Mouse (Mus musculus) embryonic facial prominence, embryonic 11.5 days (tissue): ENCODE measurements around the gene Nlrp4f. TPM values are rescaled to one million over a fixed set of nuclear protein-coding genes. Genes with fewer than 3 reads are reported as not detected.

ENCODE experiments used
- ATAC-seq: fragments of 200-750 bp; cut with Nextera tagmentation; replicated peaks from 2 replicates; pipeline ENCODE4 v1.8.0; 2017; ENCODE audit warnings: low read depth; ENCODE audit not compliant: insufficient number of reproducible peaks, low FRiP score, low TSS enrichment
- DNase-seq: peaks from one replicate; pipeline ENCODE4 v3.0.0-alpha.2; 2015; ENCODE audit warnings: low spot score
- H3K27ac ChIP-seq: fragments of 300-500 bp; sonication (generic); replicated peaks from 2 replicates; pipeline ENCODE4 v1.5.1; 2014; ENCODE audit warnings: mild to moderate bottlenecking, low read depth, low read length, control low read depth
- H3K27me3 ChIP-seq: fragments of 300-500 bp; sonication (generic); 2 replicates; pipeline ENCODE4 v1.6.1; 2014; ENCODE audit warnings: mild to moderate bottlenecking, low read length, moderate library complexity, mixed read lengths; ENCODE audit not compliant: control insufficient read depth, insufficient read depth
- H3K36me3 ChIP-seq: fragments of 300-500 bp; sonication (generic); replicated peaks from 2 replicates; pipeline ENCODE4 v1.6.1; 2014; ENCODE audit warnings: low read depth, mild to moderate bottlenecking, low read length, moderate library complexity, mixed read lengths; ENCODE audit not compliant: control insufficient read depth, insufficient read depth
- H3K4me1 ChIP-seq: fragments of 300-500 bp; sonication (generic); 2 replicates; pipeline ENCODE4 v1.6.1; 2014; ENCODE audit warnings: low read length, mixed read lengths; ENCODE audit not compliant: control insufficient read depth, insufficient read depth
- H3K4me2 ChIP-seq: fragments of 300-500 bp; sonication (generic); 2 replicates; pipeline ENCODE4 v1.6.1; 2014; ENCODE audit warnings: low read depth, mild to moderate bottlenecking, control low read depth, low read length, moderate library complexity
- H3K4me3 ChIP-seq: fragments of 300-500 bp; sonication (generic); 2 replicates; pipeline ENCODE4 v1.5.1; 2014; ENCODE audit warnings: low read depth, low read length, control low read depth
- H3K9ac ChIP-seq: fragments of 300-500 bp; sonication (generic); replicated peaks from 2 replicates; pipeline ENCODE4 v1.6.1; 2014; ENCODE audit warnings: mild to moderate bottlenecking, control low read depth, low read length
- H3K9me3 ChIP-seq: fragments of 300-500 bp; sonication (generic); replicated peaks from 2 replicates; pipeline ENCODE4 v1.6.1; 2016; ENCODE audit warnings: mild to moderate bottlenecking, low read length, inconsistent platforms, mixed read lengths; ENCODE audit not compliant: control insufficient read depth
- WGBS: fragments of 180-500 bp; shearing (Covaris S2); extraction: QIAGEN DNeasy Blood & Tissue Kit; methylation state at CpG from one replicate; pipeline ENCODE4 v1.1.7; 2014; 5-methylcytosine and 5-hydroxymethylcytosine counted together
- polyA plus RNA-seq: library from polyadenylated mRNA; unstranded; fragments of >200 nt; fragmentation: Nextera tagmentation; extraction: Ambion mirVana; gene quantifications from 2 replicates; pipeline ENCODE4 v1.2.1, GENCODE M21; 2014

Nlrp4f gene
- polyA plus RNA-seq, 1 experiment from 2014 or later, result not detected

DNA sequence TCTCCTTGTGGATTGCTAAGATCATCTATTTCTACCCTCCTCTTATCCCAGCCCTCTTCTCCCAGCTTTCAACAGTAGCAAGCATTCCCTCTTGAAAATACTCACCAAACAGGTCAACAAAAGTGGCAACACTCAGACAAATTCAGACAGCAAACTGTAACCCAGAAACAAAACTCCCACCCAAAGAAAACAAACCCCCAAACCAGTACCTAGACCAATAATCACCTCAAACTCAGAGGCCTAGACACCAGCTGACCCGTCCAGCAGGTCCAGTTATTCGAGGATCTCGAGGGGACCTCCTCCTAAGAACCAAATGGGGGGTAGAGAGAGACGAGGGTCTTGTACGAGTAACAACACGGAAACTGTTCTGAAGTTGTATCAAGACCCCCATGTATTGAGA, 20.2 kb upstream of the Nlrp4f start:
- H3K4me1 ChIP-seq, result no peaks in the 10 kb centered on the region
- no peaks in the 10 kb centered on the region for H3K36me3 ChIP-seq
- DNase-seq, result no peak
- H3K4me3 ChIP-seq, result no peak overlapping the region
- no peak overlapping the region for H3K27ac ChIP-seq
- H3K4me2 ChIP-seq, result no peak overlapping the region
- 53% methylated on average over 6 of the region's 6 CpGs for WGBS
- ATAC-seq, result no peak
- H3K9ac ChIP-seq, result no peak overlapping the region
- no peaks in the 10 kb centered on the region; the same call in 1 of the 2 replicates for H3K9me3 ChIP-seq
- H3K27me3 ChIP-seq, result no peaks in the 10 kb centered on the region

DNA sequence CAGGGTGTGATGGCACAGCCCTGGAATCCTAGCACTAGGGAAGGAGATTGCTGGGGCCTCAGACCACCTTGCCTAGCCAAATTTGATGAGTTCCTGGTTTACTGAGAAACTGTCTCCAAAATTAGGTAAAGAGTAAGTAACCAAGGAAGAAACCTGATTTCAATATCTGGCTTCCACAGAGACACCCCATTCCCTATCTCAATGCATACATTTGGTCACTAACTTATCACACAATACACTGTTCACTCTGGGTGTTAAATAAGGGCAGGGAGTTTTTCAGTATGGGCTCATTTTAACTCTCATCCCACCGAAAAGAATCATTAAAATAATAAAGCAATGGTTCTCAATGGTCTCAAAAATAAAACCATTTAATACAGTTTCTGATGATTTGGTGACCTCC, 5.1 kb downstream of the Nlrp4f start:
- WGBS, result 74% methylated on average over 1 of the region's 1 CpGs
- DNase-seq, result no peak
- ATAC-seq, result no peak

GRCm38 (mm10) chr13:65176472-65177091, 29.2 kb downstream of the Nlrp4f start:
- Histone ChIP-seq H3K9ac (no peak overlapping the region), H3K27me3 (no peaks in the 10 kb centered on the region), H3K4me2 (no peak overlapping the region), H3K36me3 (no peaks in the 10 kb centered on the region), H3K4me3 (no peak overlapping the region), H3K9me3 (no peaks in the 10 kb centered on the region), H3K4me1 (no peaks in the 10 kb centered on the region), H3K27ac (no peak overlapping the region)
- 52% methylated on average over 15 of the region's 15 CpGs for WGBS
- no peak; the same call in 1 of the 2 replicates for ATAC-seq
- no peak for DNase-seq

More for the DNA sequence above, 5.1 kb downstream of the Nlrp4f start:
- Histone ChIP-seq H3K4me1 (no peaks in the 10 kb centered on the region), H3K27ac (no peak overlapping the region), H3K4me2 (no peak overlapping the region), H3K27me3 (no peaks in the 10 kb centered on the region), H3K9me3 (no peaks in the 10 kb centered on the region), H3K36me3 (no peaks in the 10 kb centered on the region), H3K9ac (no peak overlapping the region), H3K4me3 (no peak overlapping the region)

DNA sequence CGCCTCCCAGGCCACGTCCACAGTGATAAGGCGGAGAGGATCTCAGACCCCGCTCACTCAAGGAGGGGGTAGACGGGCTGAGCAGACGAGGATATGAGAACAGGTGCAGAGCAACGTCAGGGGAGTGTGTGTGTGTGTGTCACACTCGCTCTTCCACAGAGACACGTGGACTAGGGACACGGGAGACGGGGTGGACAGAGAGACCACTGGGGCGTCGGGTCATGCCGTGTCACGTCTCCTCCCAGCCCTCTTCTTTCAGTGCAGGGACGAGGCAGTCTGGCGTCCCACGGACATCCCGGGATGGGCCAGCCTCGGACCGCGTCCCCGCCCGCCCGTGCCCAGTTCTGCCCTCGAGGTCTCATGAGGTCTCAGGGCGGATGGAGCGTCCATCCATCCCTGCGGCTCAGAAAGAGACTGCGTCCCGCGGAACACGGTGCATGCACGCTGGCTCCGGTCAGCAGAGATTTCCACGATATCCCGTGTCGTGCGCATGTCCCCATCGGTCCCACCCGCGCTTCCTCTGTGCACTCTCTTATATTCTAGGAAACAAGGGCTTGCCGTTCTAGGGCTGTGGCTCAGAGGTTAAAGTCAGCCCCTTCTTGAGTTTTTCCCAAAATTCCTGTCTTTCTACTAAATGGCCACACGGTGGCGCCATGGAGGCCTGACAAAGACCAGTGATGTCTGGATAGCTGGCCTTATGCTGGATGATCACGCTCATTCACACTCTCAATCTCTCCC, 29.9 kb downstream of the Nlrp4f start:
- H3K27me3 ChIP-seq, result no peaks in the 10 kb centered on the region
- H3K4me2 ChIP-seq, result peak overlapping the region; percentile 39
- no peaks in the 10 kb centered on the region for H3K36me3 ChIP-seq
- H3K9me3 ChIP-seq, result no peaks in the 10 kb centered on the region
- peak; percentile 56; the same call in 1 of the 2 replicates for ATAC-seq
- H3K27ac ChIP-seq, result no peak overlapping the region
- DNase-seq, result peak; percentile 66
- H3K4me3 ChIP-seq, result no peak overlapping the region
- 23% methylated on average over 45 of the region's 46 CpGs for WGBS
- H3K9ac ChIP-seq, result 0 out of 2 replicates have a peak overlapping the region, but pooled peaks have one; percentile 9
- no peaks in the 10 kb centered on the region for H3K4me1 ChIP-seq

DNA sequence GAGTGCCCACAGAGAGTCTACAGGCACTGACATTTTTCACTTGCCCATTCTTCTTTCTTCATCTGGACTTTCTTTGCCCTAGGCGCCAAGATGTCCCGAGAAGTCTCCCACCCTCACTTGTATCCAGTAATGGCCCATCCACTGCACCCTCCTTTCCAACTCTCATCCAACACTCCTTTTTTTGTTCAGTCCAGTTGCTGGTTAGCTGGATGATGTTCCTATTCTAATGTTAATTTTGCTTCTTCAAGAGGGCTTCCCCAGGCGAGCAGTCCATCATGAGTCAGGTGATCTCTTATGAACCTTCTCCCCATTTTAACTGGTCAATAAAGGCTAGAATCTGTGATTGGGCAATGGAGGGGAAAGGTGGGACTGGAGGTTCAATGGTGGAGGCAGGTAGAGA, 31.7 kb downstream of the Nlrp4f start:
- DNase-seq (no peak), ATAC-seq (no peak)
- H3K4me1 ChIP-seq, result no peaks in the 10 kb centered on the region
- H3K4me3 ChIP-seq, result no peak overlapping the region
- no peak overlapping the region for H3K4me2 ChIP-seq
- no peaks in the 10 kb centered on the region for H3K9me3 ChIP-seq
- H3K9ac ChIP-seq, result no peak overlapping the region
- no peak overlapping the region for H3K27ac ChIP-seq
- H3K27me3 ChIP-seq, result no peaks in the 10 kb centered on the region
- H3K36me3 ChIP-seq, result no peaks in the 10 kb centered on the region
- WGBS, result 76% methylated on average over 3 of the region's 3 CpGs

GRCm38 (mm10) chr13:65149940-65150339, 55.8 kb downstream of the Nlrp4f start, which contains the start of gene Olfr466:
Gene Olfr466 (plus strand): TSS chr13:65150240.
- Histone ChIP-seq H3K9me3 (no peaks in the 10 kb centered on the region), H3K4me2 (no peak within 1 kb of the TSS), H3K9ac (no peak within 1 kb of the TSS), H3K4me1 (no peaks in the 10 kb centered on the region), H3K27ac (no peak within 1 kb of the TSS), H3K27me3 (no peaks in the 10 kb centered on the region), H3K36me3 (no peaks in the 10 kb centered on the region), H3K4me3 (no peak within 1 kb of the TSS)
- DNase-seq (no peak), ATAC-seq (no peak)
- WGBS, result 76% methylated on average over 1 of the region's 1 CpGs

DNA sequence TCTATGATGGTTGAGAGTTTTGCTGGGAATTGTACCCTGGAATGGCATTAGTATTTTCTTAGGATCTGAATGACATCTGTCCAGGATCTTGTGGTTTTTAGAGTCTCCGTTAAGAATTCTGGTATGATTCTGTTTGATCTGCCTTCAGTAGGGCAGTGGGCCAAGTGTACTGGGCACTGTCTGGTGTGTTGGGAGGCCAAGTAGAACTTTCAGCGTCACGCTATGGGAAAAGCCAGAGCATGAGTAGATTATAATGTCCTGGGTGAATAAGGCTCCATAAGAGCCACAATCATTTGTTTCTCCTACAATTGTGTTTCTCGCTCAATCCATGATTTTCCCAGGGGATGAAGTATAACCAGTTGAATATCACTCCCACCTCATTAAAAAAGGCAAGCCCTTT, 68.0 kb downstream of the Nlrp4f start, which contains the start of gene Olfr465-ps1:
Olfr465-ps1 (plus strand) TSS at position 301 of the 400 bp plus-strand sequence.
- Histone ChIP-seq H3K36me3 (no peaks in the 10 kb centered on the region), H3K4me3 (no peak within 1 kb of the TSS), H3K4me1 (no peaks in the 10 kb centered on the region), H3K27me3 (no peaks in the 10 kb centered on the region), H3K9ac (no peak within 1 kb of the TSS), H3K9me3 (no peaks in the 10 kb centered on the region), H3K27ac (no peak within 1 kb of the TSS), H3K4me2 (no peak within 1 kb of the TSS)
- WGBS, result 84% methylated on average over 4 of the region's 4 CpGs
- DNase-seq, result no peak
- no peak for ATAC-seq
